Mouse (Mus musculus) adrenal gland, postnatal 36 days (tissue): Measurements from ENCODE around the gene Aqp6. TPM values are rescaled to one million over a fixed set of nuclear protein-coding genes. Genes with fewer than 3 reads are reported as not detected.

Experiments used
- DNase-seq, 2 experiments: peaks; one replicate each; pipeline ENCODE4 v3.0.0; 2021; ENCODE audit warnings: mixed read lengths in 1 of 2
- total RNA-seq, 2 experiments: library from RNA; stranded (reverse); gene quantifications; 2 replicates each; pipeline ENCODE4 v1.2.3; 2021

Gene Aqp6
- total RNA-seq, 2 experiments from 2014 or later = not detected

GRCm38 (mm10) chr15:99648326-99648725, 47.1 kb downstream of the Aqp6 start:
- no peak for DNase-seq

GRCm38 (mm10) chr15:99649067-99649761, 48.0 kb downstream of the Aqp6 start:
- no peak for DNase-seq

GRCm38 (mm10) chr15:99650304-99650703, 49.1 kb downstream of the Aqp6 start:
- no peak for DNase-seq

- peak; percentile 96 for DNase-seq
These were observed 50.1 kb downstream of the Aqp6 start, which contains the start of gene Racgap1 for GRCm38 (mm10) chr15:99651163-99651872. Gene Racgap1 (minus strand): TSS chr15:99651656.

GRCm38 (mm10) chr15:99651984-99652872, 51.0 kb downstream of the Aqp6 start:
- no peak for DNase-seq

GRCm38 (mm10) chr15:99653291-99653690, 52.1 kb downstream of the Aqp6 start:
- DNase-seq = no peak

GRCm38 (mm10) chr15:99653876-99654275, 52.7 kb downstream of the Aqp6 start:
- DNase-seq = no peak

Other genes starting within 250 kb of the Aqp6 start
- 10 to 100 TPM; 17.3 to 22.1 TPM for gene Fmnl3, start 230.9 kb upstream of the Aqp6 start, total RNA-seq
- 100 to 1,000 TPM; 506 to 839 TPM for gene Tmbim6, start 208.5 kb upstream of the Aqp6 start, total RNA-seq
- gene Nckap5l, start 143.7 kb upstream of the Aqp6 start, total RNA-seq = 10 to 100 TPM; 30.4 to 36.0 TPM
- 1 to 10 TPM; 5.3 to 6.6 TPM for gene Bcdin3d, start 126.7 kb upstream of the Aqp6 start, total RNA-seq
- 10 to 100 TPM; 17.8 to 23.5 TPM for gene Faim2, start 73.2 kb upstream of the Aqp6 start, total RNA-seq
- 1 to 10 TPM in 1 of 2 experiments, under 1 TPM in 1; 0.82 to 5.0 TPM for gene Aqp2, start 22.3 kb upstream of the Aqp6 start, total RNA-seq
- gene Aqp5, start 10.6 kb upstream of the Aqp6 start, total RNA-seq = 1 to 10 TPM; 1.5 to 3.1 TPM
- 1 to 10 TPM; 7.6 to 7.7 TPM for gene Racgap1, start 50.3 kb downstream of the Aqp6 start, total RNA-seq
- under 1 TPM; 0.53 to 0.56 TPM for gene Asic1, start 69.0 kb downstream of the Aqp6 start, total RNA-seq
- gene Smarcd1, start 100.7 kb downstream of the Aqp6 start, total RNA-seq = 10 to 100 TPM; 40.8 to 51.2 TPM
- 10 to 100 TPM; 19.6 to 24.6 TPM for gene Gm17349, start 104.1 kb downstream of the Aqp6 start, total RNA-seq
- gene Gpd1, start 116.1 kb downstream of the Aqp6 start, total RNA-seq = 1,000 to 10,000 TPM in 1 of 2 experiments, 100 to 1,000 TPM in 1; 945 to 1,041 TPM
- 100 to 1,000 TPM; 227 to 257 TPM for gene Cox14, start 124.2 kb downstream of the Aqp6 start, total RNA-seq
- 10 to 100 TPM; 49.1 to 56.1 TPM for gene Cers5, start 171.5 kb downstream of the Aqp6 start, total RNA-seq